Mouse (Mus musculus) CH12.LX (cell line): ENCODE measurements at regions not wholly inside any gene's neighbourhood (a gene's known extent, or its start where the extent isn't known, plus 50 kb on each side); places are given as distances from the start of the nearest gene placed in this dataset.

Experiments
- DNase-seq: peaks from one replicate; pipeline ENCODE4 v3.0.0-alpha.2; 2013; ENCODE audit errors: extremely low read depth
- H3K27ac ChIP-seq: 2 replicates; pipeline ENCODE4 v1.5.1; 2012; ENCODE audit warnings: low read depth, mild to moderate bottlenecking, control low read depth, moderate library complexity; ENCODE audit not compliant: insufficient read depth
- H3K27me3 ChIP-seq: replicated peaks from 2 replicates; pipeline ENCODE3; 2012; ENCODE audit warnings: inconsistent platforms
- H3K36me3 ChIP-seq, 2 experiments: replicated peaks in 1 of 2; 2 replicates each; pipeline versions ENCODE3 to v1.6.1; 2012; ENCODE audit warnings: inconsistent platforms in 1 of 2, low read length in 1 of 2, mild to moderate bottlenecking in 1 of 2, mixed read lengths in 1 of 2, moderate library complexity in 1 of 2; ENCODE audit not compliant: control insufficient read depth in 1 of 2, insufficient read depth in 1 of 2
- H3K4me1 ChIP-seq, 2 experiments: 2 replicates each; pipeline ENCODE4 v1.6.1; 2012; ENCODE audit warnings: inconsistent platforms in 1 of 2, moderate library complexity in 1 of 2; ENCODE audit not compliant: insufficient read depth in 2 of 2, control insufficient read depth in 1 of 2
- H3K4me2 ChIP-seq: 2 replicates; pipeline ENCODE4 v1.6.1; 2012; ENCODE audit warnings: low read depth, mild to moderate bottlenecking, control low read depth; ENCODE audit not compliant: poor library complexity, insufficient read depth, severe bottlenecking
- H3K4me3 ChIP-seq, 3 experiments: fragments of 150-350 bp in 1 of 3; sonication (generic) in 1 of 3; replicated peaks in 1 of 3; 2 replicates each; pipeline versions ENCODE3 to v1.5.1; 2011 to 2012; ENCODE audit warnings: low read depth in 2 of 3, low read length in 2 of 3, mild to moderate bottlenecking in 2 of 3, moderate library complexity in 2 of 3, control low read depth in 1 of 3, improper control_type of control experiment in 1 of 3, inconsistent platforms in 1 of 3, mixed read lengths in 1 of 3; ENCODE audit not compliant: poor library complexity in 1 of 3
- H3K79me2 ChIP-seq: replicated peaks from 2 replicates; pipeline ENCODE4 v1.6.1; 2012; ENCODE audit warnings: mild to moderate bottlenecking, moderate library complexity; ENCODE audit not compliant: control insufficient read depth, poor library complexity, insufficient read depth, severe bottlenecking; ENCODE audit errors: extremely low read depth
- H3K9ac ChIP-seq: 2 replicates; pipeline ENCODE4 v1.6.1; 2012; ENCODE audit warnings: low read depth, mild to moderate bottlenecking, control low read depth, moderate library complexity; ENCODE audit not compliant: insufficient read depth
- H3K9me3 ChIP-seq: replicated peaks from 2 replicates; pipeline ENCODE3; 2012; ENCODE audit warnings: low read length, inconsistent platforms, mixed read lengths
- CHD2 ChIP-seq: IDR thresholded peaks from 2 replicates; pipeline ENCODE4 v1.6.1; 2011; ENCODE audit warnings: low read length, improper control_type of control experiment
- CTCF ChIP-seq, 2 experiments: IDR thresholded peaks in 1 of 2; conservative IDR thresholded peaks in 1 of 2; 2 replicates each; pipeline ENCODE4 v1.5.1; 2011 to 2012; ENCODE audit warnings: low read depth in 2 of 2, low read length in 2 of 2, improper control_type of control experiment in 1 of 2, inconsistent platforms in 1 of 2, mild to moderate bottlenecking in 1 of 2, moderate library complexity in 1 of 2
- E2F4 ChIP-seq: IDR thresholded peaks from 2 replicates; pipeline ENCODE4 v1.6.1; 2011; ENCODE audit warnings: low read depth, low read length, improper control_type of control experiment; ENCODE audit not compliant: insufficient replicate concordance
- GABPA ChIP-seq: IDR thresholded peaks from 2 replicates; pipeline ENCODE4 v1.6.1; 2012; ENCODE audit warnings: low read depth, low read length, improper control_type of control experiment, inconsistent platforms; ENCODE audit not compliant: insufficient replicate concordance
- IRF4 ChIP-seq: IDR thresholded peaks from 2 replicates; pipeline ENCODE4 v1.6.1; 2014; ENCODE audit warnings: low read depth, mild to moderate bottlenecking, inconsistent platforms, low read length, improper control_type of control experiment
- JUND ChIP-seq: conservative IDR thresholded peaks from 2 replicates; pipeline ENCODE4 v1.6.1; 2011; ENCODE audit warnings: low read depth, low read length, improper control_type of control experiment
- MAX ChIP-seq: IDR thresholded peaks from 2 replicates; pipeline ENCODE4 v1.6.1; 2011; ENCODE audit warnings: low read length, improper control_type of control experiment
- MXI1 ChIP-seq: IDR thresholded peaks from 2 replicates; pipeline ENCODE4 v1.6.1; 2011; ENCODE audit warnings: mild to moderate bottlenecking, low read depth, low read length, improper control_type of control experiment
- NRF1 ChIP-seq: IDR thresholded peaks from 2 replicates; pipeline ENCODE4 v1.6.1; 2014; ENCODE audit warnings: low read depth, mild to moderate bottlenecking, inconsistent platforms, low read length, improper control_type of control experiment, moderate library complexity
- POLR2A ChIP-seq: IDR thresholded peaks from 2 replicates; pipeline ENCODE4 v1.6.1; 2011; ENCODE audit warnings: low read depth, mild to moderate bottlenecking, improper control_type of control experiment, low read length
- POLR2AphosphoS2 ChIP-seq: IDR thresholded peaks from 2 replicates; pipeline ENCODE4 v1.6.1; 2011; ENCODE audit warnings: low read depth, low read length, improper control_type of control experiment
- UBTF ChIP-seq: IDR thresholded peaks from 2 replicates; pipeline ENCODE4 v1.6.1; 2012; ENCODE audit warnings: low read depth, mild to moderate bottlenecking, inconsistent platforms, low read length, improper control_type of control experiment, moderate library complexity
- USF2 ChIP-seq: conservative IDR thresholded peaks from 2 replicates; pipeline ENCODE4 v1.6.1; 2011; ENCODE audit warnings: low read depth, low read length, improper control_type of control experiment
- ZC3H11A ChIP-seq: IDR thresholded peaks from 2 replicates; pipeline ENCODE4 v1.6.1; 2012; ENCODE audit warnings: low read depth, mild to moderate bottlenecking, inconsistent platforms, low read length, improper control_type of control experiment
- ZNF384 ChIP-seq: IDR thresholded peaks from 2 replicates; pipeline ENCODE4 v1.6.1; 2012; ENCODE audit warnings: low read depth, low read length, improper control_type of control experiment, inconsistent platforms
- dilution Hi-C: fragments of 300-500 bp; cut with MboI; formaldehyde crosslinking; loops from 2 replicates; pipeline ENCODE4 v1.14.3; 2020; ENCODE audit warnings: low sequenced_read_pairs; ENCODE audit not compliant: extremely low pct_unique_long_range_greater_than_20kb, extremely low pct_ligation_motif_present
- in situ Hi-C: fragments of 300-500 bp; cut with MboI; formaldehyde crosslinking; loops from 3 replicates; pipeline ENCODE4 v1.14.3; 2019; ENCODE audit warnings: low sequenced_read_pairs, low pct_ligation_motif_present, low pct_unique_long_range_greater_than_20kb, mixed read lengths

DNA sequence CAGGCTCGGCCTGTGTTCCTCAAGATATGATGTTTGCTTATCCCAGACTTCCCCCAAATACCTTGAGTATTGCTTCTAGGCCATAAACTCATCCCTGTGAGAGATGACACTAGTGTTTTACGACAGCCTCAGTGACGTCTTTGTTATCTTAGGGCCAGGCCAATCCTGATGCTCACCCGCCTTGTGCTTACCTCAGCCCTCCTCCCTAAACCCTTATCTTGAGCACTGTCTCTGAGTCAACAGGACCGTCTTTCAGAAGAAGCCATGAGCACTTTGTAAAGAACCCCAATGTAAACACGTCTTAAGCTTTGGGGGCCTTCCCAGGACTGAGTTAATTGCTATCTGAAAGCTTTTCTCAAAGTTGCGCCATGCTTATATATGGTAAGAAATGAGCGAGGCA lies 212.3 kb upstream of the Prickle1 start:
- dilution Hi-C loops: no loop called here
- DNase-seq: no peak
- Histone ChIP-seq H3K36me3 (no peaks in the 10 kb centered on the region), H3K27me3 (no peaks in the 10 kb centered on the region), H3K27ac (no peak overlapping the region), H3K4me3 (no peak overlapping the region), H3K9ac (no peak overlapping the region), H3K9me3 (peaks cover 14% of the 10 kb centered on the region), H3K4me1 (no peaks in the 10 kb centered on the region), H3K79me2 (no peaks in the 10 kb centered on the region), H3K4me2 (no peak overlapping the region)
- in situ Hi-C loops: no loop called here
- no peak for TF ChIP-seq USF2
- TF ChIP-seq NRF1: no peak
- no peak for TF ChIP-seq MXI1
- no peak for TF ChIP-seq JUND
- no peak for TF ChIP-seq E2F4
- no peak for TF ChIP-seq ZC3H11A

GRCm38 (mm10) chr15:93807505-93807904 lies 211.8 kb upstream of the Prickle1 start:
- TF ChIP-seq POLR2AphosphoS2 (no peak), IRF4 (no peak), UBTF (no peak)
- Histone ChIP-seq H3K79me2 (no peaks in the 10 kb centered on the region), H3K4me2 (no peak overlapping the region), H3K9ac (no peak overlapping the region), H3K9me3 (peaks cover 12% of the 10 kb centered on the region), H3K36me3 (no peaks in the 10 kb centered on the region), H3K27me3 (no peaks in the 10 kb centered on the region), H3K4me3 (no peak overlapping the region), H3K27ac (no peak overlapping the region), H3K4me1 (no peaks in the 10 kb centered on the region)
- no peak for DNase-seq
- dilution Hi-C loops: no loop called here
- in situ Hi-C loops: no loop called here

GRCm38 (mm10) chr15:93804703-93805102 lies 209.0 kb upstream of the Prickle1 start:
- Histone ChIP-seq H3K36me3 (no peaks in the 10 kb centered on the region), H3K27ac (no peak overlapping the region), H3K4me2 (no peak overlapping the region), H3K79me2 (no peaks in the 10 kb centered on the region), H3K4me3 (no peak overlapping the region), H3K9ac (no peak overlapping the region), H3K9me3 (peaks cover 8% of the 10 kb centered on the region), H3K27me3 (no peaks in the 10 kb centered on the region), H3K4me1 (no peaks in the 10 kb centered on the region)
- no peak for DNase-seq
- dilution Hi-C loops (no loop called here), in situ Hi-C loops (no loop called here)
- TF ChIP-seq GABPA (no peak), CTCF (conservative IDR thresholded peaks at IDR 0.05 in 1 of 2, IDR thresholded peaks at IDR 0.05 in 1 of 2; ENCODE audit: low read depth in 2 of 2, low read length in 2 of 2) (no peak), CHD2 (no peak), MAX (no peak), JUND (no peak), POLR2A (no peak), ZNF384 (no peak)
